ENCODE assay signal across 8 mouse cellular contexts in the genomic region with DNA sequence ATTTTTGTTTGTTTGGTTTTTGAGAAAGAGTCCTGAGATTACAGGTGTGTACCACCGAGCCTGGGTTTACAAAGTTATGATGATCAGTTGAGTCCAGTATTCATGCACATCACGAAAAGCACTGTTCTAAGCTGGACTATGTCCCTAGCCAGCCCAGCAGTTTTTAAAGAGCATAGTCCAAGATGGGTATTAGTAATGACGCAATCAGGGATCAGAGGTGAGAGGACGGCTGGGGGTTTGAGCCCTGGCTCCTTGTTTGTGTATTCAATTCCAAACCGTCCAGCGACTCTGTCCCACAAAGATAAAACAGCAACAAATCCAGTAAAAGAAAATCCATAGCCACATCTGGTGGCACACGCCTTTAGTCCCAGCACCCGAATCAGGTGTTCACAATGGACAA. TPM values are rescaled to one million over a fixed set of nuclear protein-coding genes. Genes with fewer than 3 reads are reported as not detected.
DNase-seq lines count a peak whose midpoint lies in the region; ATAC-seq lines count a peak whose summit lies in the region.

No protein-coding gene starts in this region.

- H3K27me3 ChIP-seq in hindbrain, embryonic 12.5 days: no peaks in the 10 kb centered on the region
- no peaks in the 10 kb centered on the region for H3K27me3 ChIP-seq in hindbrain, embryonic 11.5 days (ENCODE audit: control insufficient read depth, insufficient read depth, low read length)
- H3K27me3 ChIP-seq in embryonic facial prominence, embryonic 12.5 days: no peaks in the 10 kb centered on the region
- no peaks in the 10 kb centered on the region for H3K27me3 ChIP-seq in kidney, embryonic 14.5 days (ENCODE audit: control insufficient read depth, insufficient read depth, low read length)
- H3K27me3 ChIP-seq in midbrain, embryonic 12.5 days: no peaks in the 10 kb centered on the region; the same call in 1 of the 2 replicates

- ATAC-seq in hindbrain, embryonic 12.5 days (ENCODE audit: low FRiP score): no peak
- no peak for ATAC-seq in hindbrain, embryonic 11.5 days (ENCODE audit: low FRiP score)
- no peak for ATAC-seq in embryonic facial prominence, embryonic 12.5 days (ENCODE audit: insufficient number of reproducible peaks, insufficient read depth, low FRiP score, low TSS enrichment)
- no peak for ATAC-seq in kidney, embryonic 14.5 days (ENCODE audit: low FRiP score, low TSS enrichment)
- ATAC-seq in midbrain, embryonic 12.5 days (ENCODE audit: low FRiP score, low read depth): no peak

- no peak overlapping the region for H3K27ac ChIP-seq in hindbrain, embryonic 12.5 days
- no peak overlapping the region for H3K27ac ChIP-seq in hindbrain, embryonic 11.5 days (ENCODE audit: low read depth, low read length)
- no peak overlapping the region for H3K27ac ChIP-seq in embryonic facial prominence, embryonic 12.5 days
- no peak overlapping the region for H3K27ac ChIP-seq in kidney, embryonic 14.5 days (ENCODE audit: low read depth, low read length)
- H3K27ac ChIP-seq in midbrain, embryonic 12.5 days (replicated peaks): no peak overlapping the region

- no peaks in the 10 kb centered on the region for H3K9me3 ChIP-seq in hindbrain, embryonic 12.5 days (replicated peaks)
- H3K9me3 ChIP-seq in hindbrain, embryonic 11.5 days (ENCODE audit: control insufficient read depth, low read length): no peaks in the 10 kb centered on the region
- no peaks in the 10 kb centered on the region for H3K9me3 ChIP-seq in embryonic facial prominence, embryonic 12.5 days
- no peaks in the 10 kb centered on the region for H3K9me3 ChIP-seq in kidney, embryonic 14.5 days (ENCODE audit: control insufficient read depth, low read length)
- H3K9me3 ChIP-seq in midbrain, embryonic 12.5 days: no peaks in the 10 kb centered on the region

- 86% methylated on average over 8 of the region's 8 CpGs for WGBS in hindbrain, embryonic 12.5 days
- WGBS in hindbrain, embryonic 11.5 days: 88% methylated on average over 8 of the region's 8 CpGs
- 83% methylated on average over 8 of the region's 8 CpGs for WGBS in embryonic facial prominence, embryonic 12.5 days
- 91% methylated on average over 8 of the region's 8 CpGs for WGBS in kidney, embryonic 14.5 days
- 87% methylated on average over 8 of the region's 8 CpGs for WGBS in midbrain, embryonic 12.5 days

- no peak overlapping the region for H3K9ac ChIP-seq in hindbrain, embryonic 12.5 days
- no peak overlapping the region for H3K9ac ChIP-seq in hindbrain, embryonic 11.5 days (ENCODE audit: low read depth, low read length)
- no peak overlapping the region for H3K9ac ChIP-seq in embryonic facial prominence, embryonic 12.5 days
- H3K9ac ChIP-seq in kidney, embryonic 14.5 days (ENCODE audit: low read depth, low read length): no peak overlapping the region
- H3K9ac ChIP-seq in midbrain, embryonic 12.5 days (replicated peaks): peak overlapping the region; percentile 43; the same call in 1 of the 2 replicates

- no peak for DNase-seq in hindbrain, embryonic 11.5 days (ENCODE audit: low spot score)
- DNase-seq in thymus, postnatal 36 days: no peak
- DNase-seq in cerebellum, adult 11 months: no peak
- no peak for DNase-seq in frontal cortex, postnatal 25 days (ENCODE audit: low spot score in 2 of 2)

- peaks cover 17% of the 10 kb centered on the region for H3K4me1 ChIP-seq in hindbrain, embryonic 12.5 days
- no peaks in the 10 kb centered on the region for H3K4me1 ChIP-seq in hindbrain, embryonic 11.5 days (replicated peaks; ENCODE audit: control insufficient read depth, insufficient read depth, low read length)
- H3K4me1 ChIP-seq in embryonic facial prominence, embryonic 12.5 days: peaks cover 16% of the 10 kb centered on the region
- H3K4me1 ChIP-seq in kidney, embryonic 14.5 days (ENCODE audit: control insufficient read depth, insufficient read depth, low read length): peaks cover 12% of the 10 kb centered on the region
- H3K4me1 ChIP-seq in midbrain, embryonic 12.5 days: peaks cover 21% of the 10 kb centered on the region

- H3K4me2 ChIP-seq in hindbrain, embryonic 12.5 days (replicated peaks): peak overlapping the region; percentile 59; the same call in 1 of the 2 replicates
- H3K4me2 ChIP-seq in hindbrain, embryonic 11.5 days (replicated peaks; ENCODE audit: low read depth, low read length): no peak overlapping the region; the same call in 1 of the 2 replicates
- peak overlapping the region; percentile 61 for H3K4me2 ChIP-seq in embryonic facial prominence, embryonic 12.5 days (replicated peaks)
- H3K4me2 ChIP-seq in kidney, embryonic 14.5 days (replicated peaks; ENCODE audit: low read depth, low read length): peak overlapping the region; percentile 54; the same call in 1 of the 2 replicates
- H3K4me2 ChIP-seq in midbrain, embryonic 12.5 days (replicated peaks): peak overlapping the region; percentile 51; the same call in 1 of the 2 replicates

- peak overlapping the region; percentile 48; the same call in 1 of the 2 replicates for H3K4me3 ChIP-seq in hindbrain, embryonic 12.5 days
- no peak overlapping the region; the same call in 1 of the 2 replicates for H3K4me3 ChIP-seq in hindbrain, embryonic 11.5 days (ENCODE audit: low read depth, low read length)
- peak overlapping the region; percentile 42; the same call in 1 of the 2 replicates for H3K4me3 ChIP-seq in embryonic facial prominence, embryonic 12.5 days
- no peak overlapping the region for H3K4me3 ChIP-seq in kidney, embryonic 14.5 days (ENCODE audit: low read length)
- H3K4me3 ChIP-seq in midbrain, embryonic 12.5 days: 0 out of 2 replicates have a peak overlapping the region, but pooled peaks have one; percentile 56

- H3K36me3 ChIP-seq in hindbrain, embryonic 12.5 days: peaks cover 12% of the 10 kb centered on the region
- H3K36me3 ChIP-seq in hindbrain, embryonic 11.5 days (ENCODE audit: control insufficient read depth, insufficient read depth, low read length): no peaks in the 10 kb centered on the region
- H3K36me3 ChIP-seq in embryonic facial prominence, embryonic 12.5 days: peaks cover 10% of the 10 kb centered on the region
- peaks cover 10% of the 10 kb centered on the region for H3K36me3 ChIP-seq in kidney, embryonic 14.5 days (ENCODE audit: control insufficient read depth, insufficient read depth, low read length)
- peaks cover 10% of the 10 kb centered on the region for H3K36me3 ChIP-seq in midbrain, embryonic 12.5 days

RNA-seq across cellular contexts. Expression of gene Wbp2, which starts 1.4 kb away (rescaled TPM):
- polyA plus RNA-seq in hindbrain, embryonic 12.5 days (2016; fragmentation: Nextera tagmentation; extraction: Ambion mirVana): 90.7 and 97.7 TPM in 2 replicates
- 85.4 and 88.6 TPM in 2 replicates for polyA plus RNA-seq in hindbrain, embryonic 11.5 days (2014; fragmentation: Nextera tagmentation; extraction: Ambion mirVana)
- polyA plus RNA-seq in embryonic facial prominence, embryonic 12.5 days (2016; fragmentation: Nextera tagmentation; extraction: Ambion mirVana): 44.9 and 48.3 TPM in 2 replicates
- 55.2 and 80.2 TPM in 2 replicates for polyA plus RNA-seq in kidney, embryonic 14.5 days (2014; fragmentation: Nextera tagmentation; extraction: Ambion mirVana)
- 92.4 and 102 TPM in 2 replicates for polyA plus RNA-seq in midbrain, embryonic 12.5 days (2016; fragmentation: Nextera tagmentation; extraction: Ambion mirVana)

RNA-seq across cellular contexts. Expression of gene Unc13d, which starts 10.4 kb away (rescaled TPM):
- polyA plus RNA-seq in hindbrain, embryonic 12.5 days (2016; fragmentation: Nextera tagmentation; extraction: Ambion mirVana): 1.6 and 1.7 TPM in 2 replicates
- polyA plus RNA-seq in hindbrain, embryonic 11.5 days (2014; fragmentation: Nextera tagmentation; extraction: Ambion mirVana): 1.1 and 1.3 TPM in 2 replicates
- 1.3 and 1.8 TPM in 2 replicates for polyA plus RNA-seq in embryonic facial prominence, embryonic 12.5 days (2016; fragmentation: Nextera tagmentation; extraction: Ambion mirVana)
- polyA plus RNA-seq in kidney, embryonic 14.5 days (2014; fragmentation: Nextera tagmentation; extraction: Ambion mirVana): 1.3 and 1.5 TPM in 2 replicates
- 0.92 and 1.3 TPM in 2 replicates for polyA plus RNA-seq in midbrain, embryonic 12.5 days (2016; fragmentation: Nextera tagmentation; extraction: Ambion mirVana)

RNA-seq across cellular contexts. Expression of gene Trim47, which starts 38.8 kb away (rescaled TPM):
- 4.4 and 5.3 TPM in 2 replicates for polyA plus RNA-seq in hindbrain, embryonic 12.5 days (2016; fragmentation: Nextera tagmentation; extraction: Ambion mirVana)
- 3.0 TPM in 2 replicates for polyA plus RNA-seq in hindbrain, embryonic 11.5 days (2014; fragmentation: Nextera tagmentation; extraction: Ambion mirVana)
- polyA plus RNA-seq in embryonic facial prominence, embryonic 12.5 days (2016; fragmentation: Nextera tagmentation; extraction: Ambion mirVana): 6.9 and 9.1 TPM in 2 replicates
- polyA plus RNA-seq in kidney, embryonic 14.5 days (2014; fragmentation: Nextera tagmentation; extraction: Ambion mirVana): 12.2 and 12.8 TPM in 2 replicates
- polyA plus RNA-seq in midbrain, embryonic 12.5 days (2016; fragmentation: Nextera tagmentation; extraction: Ambion mirVana): 4.0 and 4.7 TPM in 2 replicates

RNA-seq across cellular contexts. Expression of gene Trim65, which starts 42.7 kb away (rescaled TPM):
- 2.2 and 2.3 TPM in 2 replicates for polyA plus RNA-seq in hindbrain, embryonic 12.5 days (2016; fragmentation: Nextera tagmentation; extraction: Ambion mirVana)
- 1.4 and 2.5 TPM in 2 replicates for polyA plus RNA-seq in hindbrain, embryonic 11.5 days (2014; fragmentation: Nextera tagmentation; extraction: Ambion mirVana)
- 2.3 and 2.6 TPM in 2 replicates for polyA plus RNA-seq in embryonic facial prominence, embryonic 12.5 days (2016; fragmentation: Nextera tagmentation; extraction: Ambion mirVana)
- polyA plus RNA-seq in kidney, embryonic 14.5 days (2014; fragmentation: Nextera tagmentation; extraction: Ambion mirVana): 3.2 and 4.1 TPM in 2 replicates
- polyA plus RNA-seq in midbrain, embryonic 12.5 days (2016; fragmentation: Nextera tagmentation; extraction: Ambion mirVana): 1.3 and 1.7 TPM in 2 replicates

RNA-seq across cellular contexts. Expression of gene Mrpl38, which starts 50.5 kb away (rescaled TPM):
- 72.7 and 77.8 TPM in 2 replicates for polyA plus RNA-seq in hindbrain, embryonic 12.5 days (2016; fragmentation: Nextera tagmentation; extraction: Ambion mirVana)
- polyA plus RNA-seq in hindbrain, embryonic 11.5 days (2014; fragmentation: Nextera tagmentation; extraction: Ambion mirVana): 93.2 and 100 TPM in 2 replicates
- polyA plus RNA-seq in embryonic facial prominence, embryonic 12.5 days (2016; fragmentation: Nextera tagmentation; extraction: Ambion mirVana): 83.7 and 89.2 TPM in 2 replicates
- polyA plus RNA-seq in kidney, embryonic 14.5 days (2014; fragmentation: Nextera tagmentation; extraction: Ambion mirVana): 111 and 114 TPM in 2 replicates
- 82.3 and 84.4 TPM in 2 replicates for polyA plus RNA-seq in midbrain, embryonic 12.5 days (2016; fragmentation: Nextera tagmentation; extraction: Ambion mirVana)

Comparison
In these comparisons a context has a peak if more than half of its experiments do, and no peak if none do; other contexts are left out.
1. H3K4me3 ChIP-seq: peak in hindbrain, embryonic 12.5 days (single experiment), embryonic facial prominence, embryonic 12.5 days (single experiment) and midbrain, embryonic 12.5 days (single experiment); none in hindbrain, embryonic 11.5 days (single experiment) and kidney, embryonic 14.5 days (single experiment).